Mouse (Mus musculus) liver, adult 2 months (tissue): ENCODE data around the gene Slc7a4. TPM values are rescaled to one million over a fixed set of nuclear protein-coding genes. Genes with fewer than 3 reads are reported as not detected.

Experiments
- DNase-seq: peaks from one replicate; pipeline ENCODE4 v3.0.0-alpha.2; 2011; ENCODE audit warnings: low read depth, low spot score; ENCODE audit errors: extremely low read depth
- H3K27ac ChIP-seq: fragments of 200-500 bp; replicated peaks from 2 replicates; pipeline ENCODE4 v1.5.1; 2012; ENCODE audit warnings: low read depth, mild to moderate bottlenecking, control low read depth, inconsistent platforms, low read length; ENCODE audit not compliant: insufficient read depth
- H3K27me3 ChIP-seq: fragments of 200-500 bp; 2 replicates; pipeline ENCODE4 v1.6.1; 2012; ENCODE audit warnings: mild to moderate bottlenecking, moderate library complexity, low read length, inconsistent platforms; ENCODE audit not compliant: control insufficient read depth, insufficient read depth
- H3K36me3 ChIP-seq: fragments of 200-500 bp; 2 replicates; pipeline ENCODE4 v1.6.1; 2012; ENCODE audit warnings: low read length, inconsistent platforms; ENCODE audit not compliant: control insufficient read depth, insufficient read depth
- H3K4me1 ChIP-seq: fragments of 200-500 bp; 2 replicates; pipeline ENCODE4 v1.6.1; 2011; ENCODE audit warnings: low read length; ENCODE audit not compliant: control insufficient read depth, insufficient read depth
- H3K4me3 ChIP-seq: fragments of 200-500 bp; 2 replicates; pipeline ENCODE4 v1.5.1; 2011; ENCODE audit warnings: low read depth, mild to moderate bottlenecking, control low read depth, low read length, moderate library complexity; ENCODE audit not compliant: insufficient read depth
- H3K79me2 ChIP-seq: fragments of 200-500 bp; 2 replicates; pipeline ENCODE4 v1.6.1; 2012; ENCODE audit warnings: inconsistent platforms, mild to moderate bottlenecking, low read length, moderate library complexity; ENCODE audit not compliant: control insufficient read depth, insufficient read depth
- H3K9ac ChIP-seq: fragments of 200-500 bp; 2 replicates; pipeline ENCODE4 v1.6.1; 2012; ENCODE audit warnings: low read depth, mild to moderate bottlenecking, control low read depth, inconsistent platforms, low read length
- CTCF ChIP-seq: fragments of 200-500 bp; IDR thresholded peaks from 2 replicates; pipeline ENCODE4 v1.5.1; 2011; ENCODE audit warnings: low read depth, low read length, control low read depth
- POLR2A ChIP-seq: fragments of 200-500 bp; IDR thresholded peaks from 2 replicates; pipeline ENCODE4 v1.6.1; 2011; ENCODE audit warnings: low read length, control low read depth; ENCODE audit not compliant: insufficient read depth; ENCODE audit errors: extremely low read depth
- WGBS: fragments of 180-500 bp; shearing (Covaris S2); methylation state at CpG from one replicate; pipeline ENCODE4 v1.1.7; 2018; 5-methylcytosine and 5-hydroxymethylcytosine counted together
- polyA plus RNA-seq: library from polyadenylated mRNA; depleted of rRNA; stranded (reverse); fragments of >200 nt; gene quantifications from 2 replicates; pipeline ENCODE4 v1.2.3, GENCODE M21; 2012
- total RNA-seq: library from RNA; depleted of rRNA; stranded (reverse); fragments of >200 nt; gene quantifications from 2 replicates; pipeline ENCODE4 v1.2.3, GENCODE M21; 2014

Gene Slc7a4
- total and polyA plus RNA-seq, 2 experiments, result 0.74 to 5.3 TPM

GRCm38 (mm10) chr16:17532271-17532670 is 50.7 kb downstream of the Slc7a4 start:
- 68% methylated on average over 4 of the region's 4 CpGs for WGBS
- peak overlapping the region; percentile 54 for H3K9ac ChIP-seq
- peak overlapping the region; percentile 98 for H3K27ac ChIP-seq

GRCm38 (mm10) chr16:17530640-17531288 is 52.2 kb downstream of the Slc7a4 start, which contains the start of gene Thap7:
TSS of gene Thap7 (minus strand) at chr16:17531136.
- under 1% methylated on average over 67 of the region's 67 CpGs for WGBS
- Histone ChIP-seq H3K36me3 (peaks cover 5% of the 10 kb centered on the region; the same call in 1 of the 2 replicates), H3K4me1 (peaks cover 12% of the 10 kb centered on the region), H3K79me2 (peaks cover 3% of the 10 kb centered on the region; the same call in 1 of the 2 replicates), H3K27me3 (no peaks in the 10 kb centered on the region), H3K9ac (peak within 1 kb of the TSS; percentile 83), H3K27ac (peak within 1 kb of the TSS; percentile 87), H3K4me3 (peak within 1 kb of the TSS; percentile 73)
- TF ChIP-seq CTCF (no peak), POLR2A (peak; percentile 74)
- peak; percentile 83 for DNase-seq

More at GRCm38 (mm10) chr16:17532271-17532670, 50.7 kb downstream of the Slc7a4 start:
- Histone ChIP-seq H3K4me3 (no peak overlapping the region), H3K79me2 (peaks cover 3% of the 10 kb centered on the region; the same call in 1 of the 2 replicates), H3K27me3 (no peaks in the 10 kb centered on the region), H3K4me1 (peaks cover 12% of the 10 kb centered on the region), H3K36me3 (peaks cover 3% of the 10 kb centered on the region; the same call in 1 of the 2 replicates)
- TF ChIP-seq CTCF (peak; percentile 69), POLR2A (no peak)
- peak; percentile 51 for DNase-seq

GRCm38 (mm10) chr16:17529981-17530586 is 52.9 kb downstream of the Slc7a4 start:
- 14% methylated on average over 17 of the region's 17 CpGs for WGBS
- H3K4me3 ChIP-seq, result peak overlapping the region; percentile 73
- peak overlapping the region; percentile 83 for H3K9ac ChIP-seq
- H3K27me3 ChIP-seq, result no peaks in the 10 kb centered on the region
- peaks cover 12% of the 10 kb centered on the region for H3K4me1 ChIP-seq
- DNase-seq, result peak; percentile 21
- peak overlapping the region; percentile 86 for H3K27ac ChIP-seq
- TF ChIP-seq POLR2A, result no peak
- TF ChIP-seq CTCF, result no peak
- peaks cover 3% of the 10 kb centered on the region; the same call in 1 of the 2 replicates for H3K79me2 ChIP-seq
- peaks cover 5% of the 10 kb centered on the region; the same call in 1 of the 2 replicates for H3K36me3 ChIP-seq

DNA sequence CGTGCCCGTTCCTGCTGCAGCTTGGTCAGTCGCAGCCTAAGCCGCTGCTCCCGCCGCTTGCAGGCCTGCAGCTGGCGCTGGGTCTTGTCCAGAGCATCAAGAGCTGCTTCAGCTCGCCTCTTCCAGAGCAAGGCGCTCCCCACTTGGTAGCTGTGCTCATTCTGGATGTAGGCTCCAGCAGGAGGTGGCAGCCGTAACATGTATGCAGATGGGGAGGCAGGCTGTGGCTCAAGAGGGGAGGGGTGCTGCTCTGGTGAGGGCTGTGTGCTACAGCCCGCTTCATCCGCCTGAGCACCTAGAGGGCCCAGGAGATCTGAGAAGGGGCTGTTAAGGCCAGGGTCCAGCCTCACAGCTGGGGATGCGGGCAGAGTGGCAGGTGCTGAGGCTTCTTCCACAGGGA is 54.7 kb downstream of the Slc7a4 start:
- WGBS, result 97% methylated on average over 13 of the region's 13 CpGs
- Histone ChIP-seq H3K79me2 (peaks cover 3% of the 10 kb centered on the region; the same call in 1 of the 2 replicates), H3K4me1 (peaks cover 12% of the 10 kb centered on the region), H3K27ac (no peak overlapping the region), H3K4me3 (no peak overlapping the region), H3K36me3 (peaks cover 8% of the 10 kb centered on the region; the same call in 1 of the 2 replicates), H3K27me3 (no peaks in the 10 kb centered on the region), H3K9ac (no peak overlapping the region)
- TF ChIP-seq POLR2A (no peak), CTCF (no peak)
- no peak for DNase-seq

DNA sequence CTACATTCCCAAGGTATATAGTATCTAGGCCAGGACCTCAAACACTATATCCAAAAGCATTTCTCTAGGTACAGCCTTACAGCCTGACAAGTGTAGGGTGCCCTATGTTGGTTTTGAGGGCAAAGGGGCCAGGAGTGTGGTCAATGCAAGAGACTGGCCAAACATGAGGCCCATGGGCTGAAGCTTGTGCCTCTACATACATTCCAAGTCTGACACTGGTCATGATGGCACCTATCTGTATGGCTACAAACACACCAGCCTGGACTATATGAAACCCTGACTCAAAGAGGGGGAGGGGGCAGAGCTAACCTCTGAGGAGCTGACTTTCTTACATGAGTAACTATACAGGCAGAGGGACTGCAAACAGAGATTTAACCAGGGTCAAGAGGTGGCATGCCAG is 55.4 kb downstream of the Slc7a4 start:
- Histone ChIP-seq H3K9ac (no peak overlapping the region), H3K27ac (no peak overlapping the region), H3K36me3 (peaks cover 8% of the 10 kb centered on the region; the same call in 1 of the 2 replicates), H3K27me3 (no peaks in the 10 kb centered on the region), H3K79me2 (peaks cover 3% of the 10 kb centered on the region; the same call in 1 of the 2 replicates), H3K4me1 (peaks cover 10% of the 10 kb centered on the region), H3K4me3 (no peak overlapping the region)
- no peak for DNase-seq
- TF ChIP-seq POLR2A, result no peak
- TF ChIP-seq CTCF, result no peak
